Mouse (Mus musculus): Measurements from ENCODE around the gene Lsp1. TPM values are rescaled to one million over a fixed set of nuclear protein-coding genes. Genes with fewer than 3 reads are reported as not detected.
A peak's percentile ranks its signal among the peaks of the same experiment; 100 is the strongest.

Gene Lsp1
- polyA plus RNA-seq, 1 experiment, result 22.8 TPM

DNA sequence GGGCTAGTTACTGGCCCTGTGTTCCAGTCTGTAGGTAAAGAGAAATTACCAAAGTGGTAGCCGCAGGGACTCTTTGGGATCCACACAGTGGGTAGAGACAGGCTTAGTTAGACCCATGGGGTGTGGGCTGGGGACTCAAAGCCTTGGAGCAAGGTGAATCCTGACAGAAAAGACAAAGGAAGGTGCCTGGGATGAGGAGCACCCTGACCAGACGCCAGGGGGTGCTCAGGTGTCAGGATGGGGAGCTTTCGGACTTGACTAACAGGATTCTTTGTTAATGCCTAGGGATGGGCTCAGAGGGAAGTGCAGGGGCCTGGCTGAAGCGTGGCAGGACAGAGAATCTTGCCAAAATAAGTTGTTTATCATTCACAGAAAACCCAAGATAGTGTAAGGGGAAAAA, 61.7 kb downstream of the Lsp1 start:
- H3K4me1 ChIP-seq (ENCODE audit: control insufficient read depth, insufficient read depth, insufficient read length, low read length), result peaks cover 5% of the 10 kb centered on the region
- H3K4me3 ChIP-seq (ENCODE audit: insufficient read depth, low read depth, low read length), result no peak overlapping the region
- no peak overlapping the region for H3K27ac ChIP-seq (replicated peaks; ENCODE audit: low read depth, low read length)

- Histone ChIP-seq H3K4me3 (ENCODE audit: insufficient read depth, low read depth, low read length) (no peak overlapping the region), H3K27ac (replicated peaks; ENCODE audit: low read depth, low read length) (no peak overlapping the region), H3K4me1 (ENCODE audit: control insufficient read depth, insufficient read depth, insufficient read length, low read length) (peaks cover 5% of the 10 kb centered on the region)
These were observed 62.8 kb downstream of the Lsp1 start for GRCm38 (mm10) chr7:142523200-142523990.

DNA sequence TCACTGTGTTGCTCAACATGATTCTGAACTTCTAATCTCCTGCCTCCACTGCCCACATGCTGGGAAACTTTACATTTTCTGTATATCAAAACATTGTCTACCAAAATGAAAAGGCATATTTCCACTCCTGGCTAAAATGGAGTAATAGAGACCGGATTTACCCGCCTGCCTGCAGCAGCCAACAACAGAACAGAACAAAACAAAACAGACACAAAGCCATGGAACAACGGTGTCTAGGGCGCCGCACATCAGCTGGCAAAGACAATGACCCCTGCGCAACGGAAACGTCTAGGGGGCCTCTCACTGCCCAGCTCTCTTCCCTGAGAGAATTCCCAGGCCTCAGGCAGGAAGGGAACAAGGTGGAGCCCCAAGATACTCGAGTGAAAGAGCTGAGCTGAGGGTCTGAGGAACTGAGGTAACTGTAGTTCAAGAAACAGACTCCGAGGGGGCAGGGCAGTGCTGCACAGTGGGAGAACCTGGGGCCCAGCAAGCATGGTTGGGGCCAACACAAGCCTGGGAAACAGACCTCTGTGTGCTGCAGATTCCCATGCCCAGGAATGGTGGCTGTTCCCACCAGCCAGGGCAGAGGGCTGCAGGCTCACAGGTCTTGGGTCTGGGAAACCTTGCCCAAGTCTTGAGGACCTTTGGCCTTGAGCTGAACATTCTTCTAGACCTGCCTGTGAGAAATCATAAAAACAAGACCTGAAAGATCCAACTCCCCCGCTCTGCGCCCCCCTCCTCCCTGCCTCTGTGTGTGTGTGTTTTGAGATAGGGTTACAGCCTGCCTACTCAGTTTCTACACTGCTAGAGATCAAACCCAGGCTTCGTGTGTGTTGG, 65.0 kb downstream of the Lsp1 start:
- Histone ChIP-seq H3K4me1 (ENCODE audit: control insufficient read depth, insufficient read depth, insufficient read length, low read length) (peaks cover 5% of the 10 kb centered on the region), H3K27ac (replicated peaks; ENCODE audit: low read depth, low read length) (peak overlapping the region; percentile 64), H3K4me3 (ENCODE audit: insufficient read depth, low read depth, low read length) (no peak overlapping the region)

GRCm38 (mm10) chr7:142529350-142529749, 68.7 kb downstream of the Lsp1 start:
- no peak overlapping the region for H3K27ac ChIP-seq (replicated peaks; ENCODE audit: low read depth, low read length)
- peaks cover 8% of the 10 kb centered on the region for H3K4me1 ChIP-seq (ENCODE audit: control insufficient read depth, insufficient read depth, insufficient read length, low read length)
- no peak overlapping the region for H3K4me3 ChIP-seq (ENCODE audit: insufficient read depth, low read depth, low read length)

DNA sequence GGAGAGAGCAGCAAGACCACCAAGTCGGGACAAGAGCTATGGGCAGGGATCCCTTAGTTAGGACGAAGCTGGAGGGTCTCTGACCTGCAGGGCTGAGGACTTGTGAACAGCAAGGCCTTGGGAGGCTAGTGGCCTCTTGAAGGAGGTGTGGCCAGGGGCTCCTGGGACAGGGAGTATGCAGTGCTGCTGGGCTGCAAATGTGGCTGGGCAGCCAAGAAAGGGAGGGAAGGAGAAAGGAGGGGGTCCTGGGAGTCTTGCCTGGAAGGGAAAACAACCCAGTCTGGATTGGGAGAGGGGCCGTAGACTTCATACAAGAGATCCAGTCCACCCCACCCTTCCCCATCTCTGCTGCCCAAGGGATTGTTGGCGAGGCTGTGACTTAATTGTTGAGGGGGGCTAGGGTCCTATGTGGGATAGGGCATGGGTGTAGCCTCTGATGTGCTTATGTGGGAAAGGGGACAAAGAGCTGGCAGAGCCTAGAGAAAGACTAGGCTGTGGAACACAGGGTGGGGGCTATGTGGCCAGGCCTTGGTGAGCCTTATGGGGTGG, 71.4 kb downstream of the Lsp1 start:
- Histone ChIP-seq H3K4me3 (ENCODE audit: insufficient read depth, low read depth, low read length) (no peak overlapping the region), H3K27ac (replicated peaks; ENCODE audit: low read depth, low read length) (no peak overlapping the region), H3K4me1 (ENCODE audit: control insufficient read depth, insufficient read depth, insufficient read length, low read length) (peaks cover 5% of the 10 kb centered on the region)

DNA sequence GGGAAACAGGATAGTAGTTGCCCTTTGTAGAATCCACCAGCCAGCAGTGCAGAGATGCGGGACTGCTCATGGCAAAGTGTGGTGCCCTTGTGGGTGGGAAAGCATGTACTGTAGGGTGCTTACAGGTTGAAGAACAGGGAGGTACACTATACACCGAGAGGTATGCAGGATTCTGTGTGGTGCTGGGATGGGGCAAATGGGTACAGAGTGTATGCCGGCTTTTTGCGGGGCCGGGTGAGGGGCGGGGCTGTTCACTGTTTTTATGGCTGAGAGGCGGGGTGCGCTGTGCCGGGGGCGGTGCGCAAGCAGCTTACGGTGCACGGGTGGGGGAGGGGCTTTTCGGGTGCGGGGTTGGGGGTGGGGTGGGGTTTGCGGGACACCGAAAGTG, 72.1 kb downstream of the Lsp1 start, which contains the start of gene Mrpl23:
Gene Mrpl23 (plus strand): TSS at position 16 of the 388 bp plus-strand sequence.
- peak within 1 kb of the TSS; percentile 2; the same call in 1 of the 2 replicates for H3K27ac ChIP-seq (replicated peaks; ENCODE audit: low read depth, low read length)
- peaks cover 5% of the 10 kb centered on the region for H3K4me1 ChIP-seq (ENCODE audit: control insufficient read depth, insufficient read depth, insufficient read length, low read length)
- H3K4me3 ChIP-seq (ENCODE audit: insufficient read depth, low read depth, low read length), result peak within 1 kb of the TSS; percentile 66

- H3K4me1 ChIP-seq (ENCODE audit: control insufficient read depth, insufficient read depth, insufficient read length, low read length), result peaks cover 5% of the 10 kb centered on the region
- peak overlapping the region; percentile 2; the same call in 1 of the 2 replicates for H3K27ac ChIP-seq (replicated peaks; ENCODE audit: low read depth, low read length)
These were observed 72.6 kb downstream of the Lsp1 start for GRCm38 (mm10) chr7:142533059-142533855.

DNA sequence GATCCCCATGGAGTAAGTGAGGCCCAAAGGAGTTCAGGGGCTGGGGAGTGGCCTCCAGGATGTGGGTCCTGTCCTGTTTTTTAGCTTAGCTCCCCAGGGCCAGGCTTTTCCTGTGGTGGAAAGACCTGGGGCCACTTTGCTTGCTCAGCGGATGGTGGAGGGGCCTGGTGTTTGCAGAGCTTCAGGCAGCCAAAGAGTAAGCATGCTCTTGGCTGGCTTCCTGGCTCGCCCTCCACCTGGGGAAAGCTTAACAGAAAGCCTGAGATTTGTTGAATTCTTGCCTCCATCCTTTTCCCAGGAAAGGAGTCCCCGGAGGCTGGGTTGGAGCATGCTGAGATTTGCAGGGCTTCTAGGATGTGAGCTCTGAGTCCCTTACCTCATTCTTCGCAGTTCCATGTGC, 74.5 kb downstream of the Lsp1 start:
- no peak overlapping the region for H3K27ac ChIP-seq (replicated peaks; ENCODE audit: low read depth, low read length)
- H3K4me3 ChIP-seq (ENCODE audit: insufficient read depth, low read depth, low read length), result no peak overlapping the region
- H3K4me1 ChIP-seq (ENCODE audit: control insufficient read depth, insufficient read depth, insufficient read length, low read length), result peaks cover 5% of the 10 kb centered on the region

More at GRCm38 (mm10) chr7:142533059-142533855, 72.6 kb downstream of the Lsp1 start:
- H3K4me3 ChIP-seq (ENCODE audit: insufficient read depth, low read depth, low read length), result peak overlapping the region; percentile 66

DNA sequence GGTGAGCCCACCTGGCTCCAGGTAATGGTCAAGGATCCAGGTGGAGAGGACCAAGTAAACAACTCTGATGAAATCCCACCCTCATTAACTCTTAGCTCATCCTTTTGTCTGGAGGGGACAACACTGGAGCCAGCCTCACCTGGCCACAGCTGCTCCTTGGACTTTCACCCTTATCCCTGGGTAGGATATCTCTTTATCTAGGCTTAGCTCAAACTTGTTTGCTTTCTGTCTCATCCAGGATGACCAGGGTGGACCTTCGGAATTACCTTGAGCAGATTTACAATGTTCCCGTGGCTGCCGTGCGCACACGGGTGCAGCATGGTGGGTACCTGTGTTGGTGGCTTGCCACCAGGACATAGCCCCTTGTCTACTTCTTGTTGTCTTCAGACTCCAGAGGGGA, 75.2 kb downstream of the Lsp1 start:
- Histone ChIP-seq H3K4me3 (ENCODE audit: insufficient read depth, low read depth, low read length) (no peak overlapping the region), H3K4me1 (ENCODE audit: control insufficient read depth, insufficient read depth, insufficient read length, low read length) (peaks cover 5% of the 10 kb centered on the region), H3K27ac (replicated peaks; ENCODE audit: low read depth, low read length) (no peak overlapping the region)

- Histone ChIP-seq H3K4me1 (ENCODE audit: control insufficient read depth, insufficient read depth, insufficient read length, low read length) (peaks cover 5% of the 10 kb centered on the region), H3K4me3 (ENCODE audit: insufficient read depth, low read depth, low read length) (no peak overlapping the region), H3K27ac (replicated peaks; ENCODE audit: low read depth, low read length) (no peak overlapping the region)
These were observed 76.6 kb downstream of the Lsp1 start for GRCm38 (mm10) chr7:142537181-142537580.

DNA sequence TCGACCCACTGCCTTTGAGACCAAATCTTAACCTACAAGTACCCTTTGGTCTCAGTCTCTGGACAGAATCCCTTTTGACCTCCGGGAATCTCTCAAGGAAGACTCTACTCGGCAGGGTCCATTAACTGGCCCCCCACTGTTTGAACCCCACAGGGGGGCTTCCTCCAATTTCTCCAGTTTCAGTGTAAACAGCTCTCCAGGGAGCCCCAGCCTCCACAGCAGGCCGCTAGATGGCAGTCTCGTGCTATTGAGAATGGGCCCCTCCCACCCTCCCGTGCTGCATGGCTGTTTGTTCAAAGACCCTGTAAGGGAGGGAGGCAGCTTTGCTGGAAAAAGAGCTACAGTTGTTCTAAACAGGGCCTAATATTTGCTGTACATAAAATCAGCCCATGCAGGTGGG, 77.3 kb downstream of the Lsp1 start:
- Histone ChIP-seq H3K4me1 (ENCODE audit: control insufficient read depth, insufficient read depth, insufficient read length, low read length) (peaks cover 5% of the 10 kb centered on the region), H3K4me3 (ENCODE audit: insufficient read depth, low read depth, low read length) (no peak overlapping the region), H3K27ac (replicated peaks; ENCODE audit: low read depth, low read length) (no peak overlapping the region)

- Histone ChIP-seq H3K4me3 (ENCODE audit: insufficient read depth, low read depth, low read length) (no peak overlapping the region), H3K27ac (replicated peaks; ENCODE audit: low read depth, low read length) (no peak overlapping the region), H3K4me1 (ENCODE audit: control insufficient read depth, insufficient read depth, insufficient read length, low read length) (peaks cover 5% of the 10 kb centered on the region)
These were observed 77.7 kb downstream of the Lsp1 start for GRCm38 (mm10) chr7:142538291-142538690.

GRCm38 (mm10) chr7:142538766-142539165, 78.2 kb downstream of the Lsp1 start:
- H3K27ac ChIP-seq (replicated peaks; ENCODE audit: low read depth, low read length), result no peak overlapping the region
- H3K4me1 ChIP-seq (ENCODE audit: control insufficient read depth, insufficient read depth, insufficient read length, low read length), result peaks cover 4% of the 10 kb centered on the region
- H3K4me3 ChIP-seq (ENCODE audit: insufficient read depth, low read depth, low read length), result no peak overlapping the region

DNA sequence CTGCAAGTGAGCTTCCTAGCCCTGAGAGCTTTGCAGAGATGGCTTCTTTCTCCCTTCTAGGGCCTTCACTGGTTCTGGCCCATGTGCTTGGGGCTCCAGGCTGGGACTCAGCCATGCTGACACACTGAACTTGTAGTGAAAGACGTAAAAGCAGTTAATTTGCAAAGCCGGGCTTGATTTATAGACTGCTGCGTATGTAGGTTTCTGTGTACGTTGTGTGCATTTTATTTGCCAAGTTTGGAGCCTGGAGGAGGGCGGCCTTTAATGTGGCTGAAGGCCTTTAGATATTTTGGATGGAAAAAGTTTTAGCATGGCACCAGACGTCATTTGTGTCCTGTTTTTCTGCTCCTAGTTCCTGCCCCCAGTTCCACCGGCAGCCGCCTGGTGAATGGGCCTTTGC, 79.2 kb downstream of the Lsp1 start:
- Histone ChIP-seq H3K4me3 (ENCODE audit: insufficient read depth, low read depth, low read length) (no peak overlapping the region), H3K27ac (replicated peaks; ENCODE audit: low read depth, low read length) (no peak overlapping the region)

More for the DNA sequence above, 79.2 kb downstream of the Lsp1 start:
- no peaks in the 10 kb centered on the region for H3K4me1 ChIP-seq (ENCODE audit: control insufficient read depth, insufficient read depth, insufficient read length, low read length)

Measured in brown adipose tissue, adult 24 weeks (tissue).